Mouse (Mus musculus): ENCODE data around the gene Ccdc144b. TPM values are rescaled to one million over a fixed set of nuclear protein-coding genes. Genes with fewer than 3 reads are reported as not detected.

Ccdc144b gene
- polyA plus RNA-seq (2017; shearing (Covaris generic)) = not detected

DNA sequence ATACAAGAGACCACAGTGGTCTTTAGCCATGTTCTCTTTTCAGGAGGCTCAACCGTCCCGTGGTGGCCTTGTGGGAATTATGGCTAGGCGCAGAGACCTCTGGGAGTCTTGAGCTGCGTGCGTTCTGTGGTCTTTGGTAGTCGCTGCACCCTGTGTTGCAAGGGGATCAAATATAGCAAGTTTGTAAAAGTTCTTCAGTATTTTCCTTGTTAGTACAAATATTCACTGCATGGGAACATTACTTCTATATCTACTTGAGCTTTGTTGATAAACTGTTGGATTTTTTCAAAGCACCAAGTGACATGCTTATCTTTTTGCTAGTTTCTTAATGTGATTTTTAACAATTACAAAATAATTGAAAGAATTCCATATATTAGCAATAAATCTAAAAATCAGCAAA is at the start of gene Ccdc144b:
TSS of gene Ccdc144b (minus strand) at position 101 of the 400 bp plus-strand sequence.
- ATAC-seq = no peak

GRCm38 (mm10) chr3:36095371-36095770 is 42.0 kb upstream of the Ccdc144b start:
- no peak for ATAC-seq

DNA sequence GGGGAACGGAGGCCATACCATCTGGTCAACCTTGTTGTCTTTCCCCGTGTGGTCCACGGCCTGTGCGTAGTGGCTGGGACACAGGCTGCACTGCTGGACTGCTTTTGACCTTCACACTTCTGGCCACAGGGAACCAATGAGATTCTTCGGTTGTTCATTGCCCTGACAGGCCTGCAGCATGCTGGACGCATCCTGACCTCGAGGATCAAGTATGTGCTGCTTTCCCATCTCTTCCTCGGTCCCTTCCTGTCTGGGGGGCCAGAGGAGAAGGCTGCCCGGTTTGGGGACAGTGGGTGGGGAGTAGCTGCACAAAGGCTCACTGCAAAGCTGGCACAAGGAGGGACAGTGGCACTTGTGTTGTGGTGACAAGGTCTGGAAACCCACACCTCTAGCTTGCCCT is 34.2 kb upstream of the Ccdc144b start:
- no peak for ATAC-seq

DNA sequence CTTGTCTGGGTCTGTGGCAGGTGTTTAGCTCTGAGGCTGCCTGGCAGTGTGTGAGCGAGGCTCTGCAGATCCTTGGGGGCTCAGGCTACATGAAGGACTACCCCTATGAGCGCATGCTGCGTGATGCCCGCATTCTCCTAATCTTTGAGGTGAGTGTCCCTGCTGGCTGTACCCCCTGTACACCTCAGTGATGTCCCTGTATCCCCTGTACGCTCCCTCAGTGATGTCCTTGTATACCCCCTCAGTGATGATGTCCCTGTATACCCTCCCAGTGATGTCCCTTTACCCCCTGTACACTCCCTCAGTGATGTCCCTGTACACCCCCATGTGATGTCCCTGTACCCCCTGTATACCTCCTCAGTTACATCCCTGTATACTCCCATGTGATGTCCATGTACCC is 32.0 kb upstream of the Ccdc144b start:
- ATAC-seq = no peak

- no peak for ATAC-seq
These were observed 30.0 kb upstream of the Ccdc144b start for GRCm38 (mm10) chr3:36083381-36083780.

- ATAC-seq = no peak
These were observed 29.5 kb upstream of the Ccdc144b start for GRCm38 (mm10) chr3:36082843-36083242.

- no peak for ATAC-seq
These were observed 27.4 kb upstream of the Ccdc144b start for GRCm38 (mm10) chr3:36080741-36081140.

- no peak for ATAC-seq
These were observed 26.5 kb upstream of the Ccdc144b start for GRCm38 (mm10) chr3:36079886-36080285.

GRCm38 (mm10) chr3:36077386-36077785 is 24.0 kb upstream of the Ccdc144b start:
- no peak for ATAC-seq

GRCm38 (mm10) chr3:36075466-36075865 is 22.1 kb upstream of the Ccdc144b start:
- no peak for ATAC-seq

GRCm38 (mm10) chr3:36074231-36074630 is 20.9 kb upstream of the Ccdc144b start:
- no peak for ATAC-seq

DNA sequence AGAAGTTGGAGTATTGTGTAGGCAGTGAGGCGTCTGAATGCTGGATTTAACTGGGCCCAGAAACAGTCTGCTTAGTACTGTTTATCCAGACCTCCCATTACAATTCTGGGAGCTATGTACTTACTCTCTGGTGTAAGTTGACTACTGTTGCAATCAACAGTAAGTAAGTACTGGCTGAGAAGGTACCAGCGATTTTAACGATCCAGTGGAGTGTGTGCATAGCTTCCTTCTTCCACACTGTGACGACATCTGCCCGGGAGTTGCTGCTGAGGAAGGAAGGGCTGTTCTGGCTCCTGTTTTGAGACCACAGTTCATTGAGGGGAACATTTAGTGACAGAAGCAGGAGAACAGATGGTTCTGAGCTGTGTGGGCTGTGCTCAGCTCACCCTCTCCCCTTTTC is 17.7 kb upstream of the Ccdc144b start:
- no peak for ATAC-seq

DNA sequence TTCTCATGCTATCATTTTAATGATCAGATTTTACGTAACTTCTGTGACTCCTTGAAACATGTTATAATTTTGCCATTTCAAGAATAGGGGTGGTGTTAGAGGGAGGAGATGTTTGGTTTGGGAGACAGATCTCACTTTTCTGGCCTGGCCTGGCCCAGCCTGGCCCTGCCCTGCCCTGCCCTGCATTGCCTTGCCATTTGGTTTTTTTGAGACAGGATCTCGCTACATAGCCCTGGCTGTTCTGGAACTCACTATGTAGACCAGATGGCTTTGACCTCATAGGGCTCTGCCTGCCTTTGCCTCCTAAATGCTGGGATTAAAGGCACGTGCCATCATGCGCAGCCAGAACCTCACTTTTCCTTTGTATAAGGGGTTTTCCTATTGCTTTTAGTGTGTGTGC is 17.1 kb upstream of the Ccdc144b start:
- no peak for ATAC-seq

DNA sequence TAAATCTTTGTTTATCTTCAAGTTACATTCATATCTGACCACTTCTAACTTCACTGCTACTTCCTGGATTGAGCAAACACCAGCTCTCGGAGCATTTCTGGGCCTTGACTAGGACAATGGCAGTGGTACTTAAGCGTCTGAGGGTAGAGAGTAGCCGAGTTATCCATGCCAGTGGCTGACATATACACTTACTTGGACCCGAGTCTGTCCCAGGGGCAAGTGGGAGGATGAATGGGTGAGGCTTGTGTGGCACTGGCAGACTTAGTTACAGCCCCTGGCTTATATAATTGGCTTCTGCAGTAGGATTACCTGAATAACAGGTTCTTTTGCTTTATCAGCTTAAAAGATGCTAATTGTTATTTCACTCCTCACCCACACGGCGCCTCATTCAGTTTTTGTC is 14.4 kb upstream of the Ccdc144b start:
- no peak for ATAC-seq

DNA sequence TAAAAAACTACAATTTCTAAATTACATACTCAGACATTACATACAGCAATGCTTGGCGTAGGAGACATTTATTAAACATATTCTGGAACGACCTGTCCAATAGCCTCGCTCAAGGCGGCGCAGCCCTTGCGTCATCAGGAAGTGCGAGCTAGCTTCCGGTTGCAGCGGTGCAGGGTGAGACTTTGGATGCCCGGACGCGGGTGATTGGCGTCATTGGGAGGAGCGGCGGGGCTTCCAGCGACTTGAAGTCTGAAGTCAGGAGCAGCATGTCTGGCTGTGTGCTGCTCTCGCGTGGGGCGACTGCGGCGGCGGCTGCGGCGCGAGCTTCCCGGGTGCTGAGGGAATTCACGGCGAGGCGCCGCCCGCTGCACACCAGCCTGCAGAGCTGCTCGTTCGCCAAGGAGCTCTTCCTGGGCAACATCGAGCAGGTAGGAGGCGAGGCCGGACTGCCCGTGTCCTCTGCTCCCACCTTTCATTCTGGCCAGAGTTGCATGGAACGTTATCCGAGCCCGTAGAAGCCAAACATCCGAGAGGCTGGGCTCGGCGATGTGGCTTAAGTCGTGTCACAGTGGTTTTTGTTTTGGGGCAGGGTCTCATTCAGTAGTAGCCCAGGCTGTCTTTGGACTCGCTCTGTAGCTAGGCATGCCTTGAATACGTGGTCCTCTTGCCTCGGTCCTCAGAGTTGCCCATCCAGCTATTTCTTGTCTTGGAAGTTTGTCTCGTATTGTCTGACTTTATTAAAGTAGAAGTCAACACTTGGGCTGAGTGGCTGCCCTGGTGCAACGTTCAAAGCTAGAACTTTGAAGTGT is 12.7 kb upstream of the Ccdc144b start, which contains the start of gene Acad9:
TSS of gene Acad9 (plus strand) at position 137 of the 809 bp plus-strand sequence.
- ATAC-seq = peak; percentile 93

- ATAC-seq = no peak
These were observed 11.8 kb upstream of the Ccdc144b start for GRCm38 (mm10) chr3:36065166-36065565.

DNA sequence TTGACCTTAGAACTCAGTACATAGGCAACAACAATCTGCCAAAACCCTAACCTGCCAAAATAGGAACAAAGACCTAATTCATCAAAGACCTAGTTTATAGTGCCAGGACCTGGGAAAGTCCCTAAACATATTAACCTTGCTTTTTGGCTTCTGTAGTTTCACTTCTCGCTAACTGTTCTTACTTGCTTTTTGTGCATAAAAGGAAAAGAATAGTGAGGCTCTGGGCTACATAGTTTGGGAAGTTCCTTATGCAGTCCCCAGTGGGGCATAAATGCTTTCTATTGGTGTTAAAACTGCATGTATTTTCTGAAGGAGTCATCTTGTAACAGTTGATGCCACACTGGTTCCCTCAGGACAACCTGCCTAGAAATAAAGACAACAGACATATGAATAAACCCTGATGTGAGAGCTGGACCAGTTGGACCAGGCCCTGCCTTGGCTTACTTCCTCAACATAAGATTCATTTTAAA is 11.3 kb upstream of the Ccdc144b start:
- ATAC-seq = peak; percentile 31

GRCm38 (mm10) chr3:36060096-36060850 is 6.9 kb upstream of the Ccdc144b start:
- ATAC-seq = peak; percentile 78

DNA sequence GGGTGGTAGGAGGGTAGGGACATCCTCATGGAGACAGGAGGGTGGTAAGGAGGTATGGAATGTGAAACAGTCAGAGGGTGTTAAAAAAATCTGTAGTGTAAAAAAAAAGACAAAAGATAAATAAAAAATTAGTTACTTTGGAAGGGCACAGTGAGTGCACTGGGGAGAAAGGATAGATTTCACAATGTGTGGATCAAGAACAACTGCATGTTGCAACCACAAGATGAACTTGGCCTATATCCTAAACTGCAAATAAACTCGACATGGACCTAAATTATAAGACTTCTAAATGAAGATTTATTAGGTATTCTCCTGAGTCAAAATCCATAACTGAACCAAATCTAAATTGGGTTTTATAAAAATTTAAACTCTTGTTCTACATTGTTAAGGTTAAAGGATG is 4.2 kb downstream of the Ccdc144b start:
- no peak for ATAC-seq

DNA sequence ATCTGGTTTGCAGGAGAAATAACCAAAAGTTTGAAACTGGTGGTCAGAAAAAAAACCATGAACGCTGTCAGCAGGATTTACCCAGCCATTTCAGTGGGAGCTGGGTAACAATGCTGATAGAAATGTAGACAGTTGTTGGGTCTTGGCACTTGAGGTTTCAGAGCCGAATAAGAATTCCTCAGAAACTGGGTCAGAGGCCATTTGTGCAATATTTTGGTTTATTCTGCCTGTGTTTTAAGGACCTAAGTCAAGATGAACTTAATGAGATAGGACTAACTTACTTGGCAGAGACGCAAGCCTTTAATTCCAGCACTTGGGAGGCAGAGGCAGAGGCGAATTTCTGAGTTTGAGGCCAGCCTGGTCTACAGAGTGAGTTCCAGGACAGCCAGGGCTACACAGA is 8.3 kb downstream of the Ccdc144b start:
- ATAC-seq = no peak

GRCm38 (mm10) chr3:36044520-36044919 is 8.8 kb downstream of the Ccdc144b start:
- ATAC-seq = no peak

DNA sequence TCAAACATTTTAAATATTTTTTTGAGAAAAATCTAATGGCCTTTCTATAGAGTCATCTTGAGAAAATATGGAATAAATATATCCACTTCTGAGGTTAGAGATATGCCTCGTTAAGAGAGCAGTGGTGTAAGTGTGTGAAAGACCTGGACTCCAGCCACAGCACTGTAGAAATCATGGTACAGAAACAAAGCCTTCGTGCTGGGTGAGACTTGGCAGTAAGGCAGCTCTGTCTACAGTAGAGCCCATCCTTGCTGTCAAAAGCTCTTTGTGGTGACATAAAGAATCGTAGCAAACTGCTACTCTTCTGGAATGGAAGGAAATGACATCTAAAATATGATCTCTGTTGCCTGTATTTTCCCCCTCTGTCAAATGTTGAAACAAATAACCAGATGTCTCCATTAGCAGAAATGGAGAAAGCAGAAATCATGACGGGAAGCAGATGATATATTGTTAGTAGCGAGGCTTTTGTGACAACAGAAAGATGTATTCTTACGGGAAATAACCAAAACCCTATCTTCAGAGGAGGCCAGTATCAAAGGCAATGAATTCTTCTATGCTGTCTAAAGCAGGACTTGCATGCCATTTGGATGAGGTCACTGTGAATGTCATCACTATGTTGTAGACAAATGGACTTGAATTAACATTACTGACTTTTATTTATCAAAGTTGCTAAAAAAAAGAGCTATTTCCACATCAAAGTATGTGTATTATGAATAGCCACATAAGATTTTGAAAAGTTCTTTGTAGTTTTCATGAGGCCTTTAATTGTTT is 21.4 kb downstream of the Ccdc144b start:
- no peak for ATAC-seq

- no peak for ATAC-seq
These were observed 23.4 kb downstream of the Ccdc144b start for GRCm38 (mm10) chr3:36029993-36030392.

All from CD4-positive, CD25-positive, alpha-beta regulatory T cell, adult 4 months (primary cell).